23 mouse cellular contexts compared by ENCODE assay signal in the genomic region with DNA sequence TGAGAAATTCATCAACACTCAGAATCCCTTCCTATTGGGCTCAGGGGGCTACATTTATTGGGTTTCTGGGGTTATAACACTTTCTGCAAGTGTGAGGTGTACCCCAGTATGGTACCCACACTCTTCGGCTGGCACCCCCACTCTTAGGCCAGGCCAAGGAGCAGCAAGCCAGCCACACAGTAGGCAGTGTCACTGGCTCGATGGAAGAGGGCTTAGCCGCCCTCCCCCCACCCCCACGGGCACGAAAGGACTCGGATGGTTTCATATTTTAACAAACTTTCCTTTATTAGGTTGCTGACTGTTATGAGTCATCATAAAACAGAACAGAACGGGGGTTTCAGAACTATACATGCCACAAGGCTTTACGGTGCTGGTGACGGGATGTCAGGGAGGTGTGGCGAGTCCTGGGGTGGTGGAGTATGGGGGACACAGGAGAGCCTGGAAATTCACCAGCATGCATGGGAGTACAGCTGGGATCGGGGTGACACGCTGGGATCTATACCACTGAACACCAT. TPM values are rescaled to one million over a fixed set of nuclear protein-coding genes. Genes with fewer than 3 reads are reported as not detected.
DNase-seq lines count a peak whose midpoint lies in the region; ATAC-seq and TF ChIP-seq lines count a peak whose summit lies in the region.
"Had no signal": no experiment of that assay in that cellular context is flagged by ENCODE, and none has a peak within 500 bp of the region (broad histone marks: within the 10 kb centered on the region; RNA-seq: fewer than 3 reads in every experiment).

No protein-coding gene starts in this region.

- intact Hi-C loops in gastrocnemius, adult 2 months (cut with DNase I): no loop called here

- no peaks in the 10 kb centered on the region for H3K9me3 ChIP-seq in intestine, embryonic 15.5 days
- H3K9me3 ChIP-seq in intestine, embryonic 16.5 days (ENCODE audit: control insufficient read depth, low read length): no peaks in the 10 kb centered on the region
- H3K9me3 ChIP-seq in embryonic facial prominence, embryonic 10.5 days: no peaks in the 10 kb centered on the region
- no peaks in the 10 kb centered on the region for H3K9me3 ChIP-seq in limb, embryonic 11.5 days (ENCODE audit: control insufficient read depth, low read length)
- H3K9me3 ChIP-seq in stomach, postnatal 0 days (ENCODE audit: control insufficient read depth, low read length): no peaks in the 10 kb centered on the region
- H3K9me3 ChIP-seq: embryonic facial prominence, embryonic 13.5 days; kidney, embryonic 15.5 days; midbrain, embryonic 10.5 days had no signal

- no peak for DNase-seq in embryonic facial prominence, embryonic 10.5 days (ENCODE audit: low spot score)
- DNase-seq in limb, embryonic 11.5 days (ENCODE audit: low spot score): no peak
- no peak for DNase-seq in stomach, postnatal 0 days (ENCODE audit: low spot score)
- DNase-seq in T-cell, adult 2 months (ENCODE audit: low spot score): no peak
- no peak for DNase-seq in ovary, postnatal 10 days (ENCODE audit: low spot score)
- no peak for DNase-seq in gastrocnemius, adult 2 months
- DNase-seq: adrenal gland, postnatal 36 days; B cell, adult 2 months; cerebellum, adult 11 months; cerebellum, postnatal 10 days; gastrocnemius, postnatal 10 days; kidney, postnatal 36 days; lung, postnatal 10 days; right cerebral cortex, postnatal 14 days; thymus, postnatal 36 days had no signal

- no peaks in the 10 kb centered on the region for H3K27me3 ChIP-seq in intestine, embryonic 15.5 days (replicated peaks)
- H3K27me3 ChIP-seq in intestine, embryonic 16.5 days (replicated peaks; ENCODE audit: control insufficient read depth, insufficient read depth, low read length): no peaks in the 10 kb centered on the region
- no peaks in the 10 kb centered on the region for H3K27me3 ChIP-seq in embryonic facial prominence, embryonic 10.5 days (replicated peaks; ENCODE audit: low read depth, poor library complexity, severe bottlenecking)
- H3K27me3 ChIP-seq in limb, embryonic 11.5 days (ENCODE audit: control insufficient read depth, insufficient read depth, low read length): no peaks in the 10 kb centered on the region
- H3K27me3 ChIP-seq in stomach, postnatal 0 days (ENCODE audit: control insufficient read depth, insufficient read depth, low read length): no peaks in the 10 kb centered on the region
- H3K27me3 ChIP-seq: embryonic facial prominence, embryonic 13.5 days; kidney, embryonic 15.5 days had no signal

- 68% methylated on average over 12 of the region's 12 CpGs for WGBS in intestine, embryonic 15.5 days
- 70% methylated on average over 12 of the region's 12 CpGs for WGBS in intestine, embryonic 16.5 days
- WGBS in embryonic facial prominence, embryonic 10.5 days: 79% methylated on average over 12 of the region's 12 CpGs
- WGBS in limb, embryonic 11.5 days: 69% methylated on average over 12 of the region's 12 CpGs
- WGBS in stomach, postnatal 0 days: 50% methylated on average over 12 of the region's 12 CpGs

- ATAC-seq in intestine, embryonic 15.5 days: no peak
- ATAC-seq in intestine, embryonic 16.5 days: no peak
- no peak for ATAC-seq in limb, embryonic 11.5 days (ENCODE audit: insufficient number of reproducible peaks, low FRiP score, low TSS enrichment, low read depth)
- no peak for ATAC-seq in stomach, postnatal 0 days (ENCODE audit: low FRiP score, low TSS enrichment)
- ATAC-seq: forebrain, embryonic 14.5 days had no signal

- peaks cover 25% of the 10 kb centered on the region for H3K4me1 ChIP-seq in intestine, embryonic 15.5 days (replicated peaks)
- peaks cover 24% of the 10 kb centered on the region for H3K4me1 ChIP-seq in intestine, embryonic 16.5 days (ENCODE audit: control insufficient read depth, insufficient read depth, low read length)
- peaks cover 75% of the 10 kb centered on the region for H3K4me1 ChIP-seq in embryonic facial prominence, embryonic 10.5 days
- H3K4me1 ChIP-seq in limb, embryonic 11.5 days (ENCODE audit: control insufficient read depth, insufficient read depth, low read length): peaks cover 48% of the 10 kb centered on the region
- peaks cover 4% of the 10 kb centered on the region; the same call in 1 of the 2 replicates for H3K4me1 ChIP-seq in stomach, postnatal 0 days (replicated peaks; ENCODE audit: control insufficient read depth, insufficient read depth)

- H3K27ac ChIP-seq in intestine, embryonic 15.5 days: 0 out of 2 replicates have a peak overlapping the region, but pooled peaks have one; percentile 6
- H3K27ac ChIP-seq in intestine, embryonic 16.5 days (ENCODE audit: low read length): no peak overlapping the region
- peak overlapping the region; percentile 88 for H3K27ac ChIP-seq in embryonic facial prominence, embryonic 10.5 days (replicated peaks)
- H3K27ac ChIP-seq in limb, embryonic 11.5 days (replicated peaks; ENCODE audit: low read depth, low read length): peak overlapping the region; percentile 95
- peak overlapping the region; percentile 58; the same call in 1 of the 2 replicates for H3K27ac ChIP-seq in stomach, postnatal 0 days (replicated peaks)
- no peak overlapping the region for H3K27ac ChIP-seq in gastrocnemius, adult 2 months
- H3K27ac ChIP-seq: kidney, embryonic 15.5 days had no signal

- no peak overlapping the region for H3K4me2 ChIP-seq in intestine, embryonic 15.5 days (replicated peaks)
- no peak overlapping the region for H3K4me2 ChIP-seq in intestine, embryonic 16.5 days (ENCODE audit: low read depth, low read length)
- no peak overlapping the region for H3K4me2 ChIP-seq in limb, embryonic 11.5 days (ENCODE audit: low read depth, severe bottlenecking)
- no peak overlapping the region for H3K4me2 ChIP-seq in stomach, postnatal 0 days (replicated peaks; ENCODE audit: low read depth)
- H3K4me2 ChIP-seq: embryonic facial prominence, embryonic 13.5 days; heart, embryonic 11.5 days; kidney, embryonic 15.5 days had no signal

- H3K36me3 ChIP-seq in intestine, embryonic 15.5 days: no peaks in the 10 kb centered on the region
- H3K36me3 ChIP-seq in intestine, embryonic 16.5 days (ENCODE audit: control insufficient read depth, insufficient read depth, low read length): no peaks in the 10 kb centered on the region
- peaks cover 38% of the 10 kb centered on the region for H3K36me3 ChIP-seq in embryonic facial prominence, embryonic 10.5 days (replicated peaks)
- no peaks in the 10 kb centered on the region for H3K36me3 ChIP-seq in limb, embryonic 11.5 days (ENCODE audit: control insufficient read depth, insufficient read depth, low read length)
- H3K36me3 ChIP-seq in stomach, postnatal 0 days (ENCODE audit: control insufficient read depth, insufficient read depth, low read length): no peaks in the 10 kb centered on the region
- H3K36me3 ChIP-seq: midbrain, embryonic 10.5 days had no signal

- no peak overlapping the region for H3K9ac ChIP-seq in intestine, embryonic 15.5 days
- H3K9ac ChIP-seq in intestine, embryonic 16.5 days (ENCODE audit: low read depth, low read length): no peak overlapping the region
- H3K9ac ChIP-seq in limb, embryonic 11.5 days (ENCODE audit: low read length): no peak overlapping the region
- no peak overlapping the region for H3K9ac ChIP-seq in stomach, postnatal 0 days (ENCODE audit: low read length)
- H3K9ac ChIP-seq: embryonic facial prominence, embryonic 13.5 days; kidney, embryonic 15.5 days had no signal

- TF ChIP-seq CTCF in stomach, postnatal 0 days (IDR thresholded peaks at IDR 0.05; ENCODE audit: low read depth): no peak
- no peak for TF ChIP-seq CTCF in gastrocnemius, adult 2 months (IDR thresholded peaks at IDR 0.05)

- H3K4me3 ChIP-seq in intestine, embryonic 15.5 days (replicated peaks): no peak overlapping the region
- no peak overlapping the region for H3K4me3 ChIP-seq in intestine, embryonic 16.5 days (ENCODE audit: low read length)
- no peak overlapping the region for H3K4me3 ChIP-seq in embryonic facial prominence, embryonic 10.5 days
- H3K4me3 ChIP-seq in limb, embryonic 11.5 days (ENCODE audit: low read depth, low read length): no peak overlapping the region
- no peak overlapping the region for H3K4me3 ChIP-seq in stomach, postnatal 0 days (ENCODE audit: low read depth, low read length)
- no peak overlapping the region for H3K4me3 ChIP-seq in gastrocnemius, adult 2 months
- H3K4me3 ChIP-seq: embryonic facial prominence, embryonic 13.5 days; kidney, embryonic 15.5 days; midbrain, embryonic 10.5 days had no signal

- no peak for TF ChIP-seq EP300 in stomach, postnatal 0 days (optimal IDR thresholded peaks at IDR 0.05)

RNA-seq across cellular contexts. Expression of gene Spsb1, which starts 58.8 kb away (rescaled TPM):
- polyA plus RNA-seq in intestine, embryonic 15.5 days (2015; fragmentation: Nextera tagmentation; extraction: Ambion mirVana): 17.0 and 18.2 TPM in 2 replicates
- polyA plus RNA-seq in intestine, embryonic 16.5 days (2015; fragmentation: Nextera tagmentation; extraction: Ambion mirVana): 17.0 and 20.6 TPM in 2 replicates
- 16.7 and 21.4 TPM in 2 replicates for polyA plus RNA-seq in embryonic facial prominence, embryonic 10.5 days (2016; fragmentation: Nextera tagmentation; extraction: Ambion mirVana)
- 12.8 and 16.4 TPM in 2 replicates for polyA plus RNA-seq in limb, embryonic 11.5 days (2014; fragmentation: Nextera tagmentation; extraction: Ambion mirVana)
- polyA plus RNA-seq in stomach, postnatal 0 days (2015; fragmentation: Nextera tagmentation; extraction: Ambion mirVana): 10.0 and 13.1 TPM in 2 replicates
- total RNA-seq in gastrocnemius, adult 2 months (2021): 10 to 100 TPM in 1 of 2 experiments, 1 to 10 TPM in 1; 5.5 to 16.1 TPM
- total RNA-seq: granulocyte monocyte progenitor cell, adult 5-6 weeks had no signal

Comparison
In these comparisons a context has a peak if more than half of its experiments do, and no peak if none do; other contexts are left out.
1. H3K27ac ChIP-seq: peak in intestine, embryonic 15.5 days (single experiment), embryonic facial prominence, embryonic 10.5 days (single experiment), limb, embryonic 11.5 days (single experiment) and stomach, postnatal 0 days (single experiment); none in intestine, embryonic 16.5 days (single experiment) and gastrocnemius, adult 2 months (single experiment).